Mouse (Mus musculus) frontal cortex, postnatal 14 days (tissue): ENCODE results near the gene Sel1l3.

Experiments
- DNase-seq, 2 experiments: peaks; one replicate each; pipeline ENCODE4 v3.0.0; 2022; ENCODE audit warnings: low spot score in 2 of 2

Sel1l3 gene

GRCm38 (mm10) chr5:53140158-53140927, 73.4 kb downstream of the Sel1l3 start:
- no peak for DNase-seq

GRCm38 (mm10) chr5:53139566-53139965, 74.2 kb downstream of the Sel1l3 start:
- DNase-seq: no peak

- DNase-seq: no peak
These were observed 74.6 kb downstream of the Sel1l3 start for GRCm38 (mm10) chr5:53139140-53139539.

GRCm38 (mm10) chr5:53138025-53138424, 75.7 kb downstream of the Sel1l3 start:
- no peak for DNase-seq

- DNase-seq: no peak
These were observed 77.7 kb downstream of the Sel1l3 start for GRCm38 (mm10) chr5:53135984-53136383.

GRCm38 (mm10) chr5:53134003-53134402, 79.7 kb downstream of the Sel1l3 start:
- no peak for DNase-seq

- DNase-seq: no peak
These were observed 89.0 kb downstream of the Sel1l3 start for GRCm38 (mm10) chr5:53124701-53125100.

GRCm38 (mm10) chr5:53123525-53124286, 90.0 kb downstream of the Sel1l3 start:
- DNase-seq: no peak

- DNase-seq: no peak
These were observed 94.0 kb downstream of the Sel1l3 start for GRCm38 (mm10) chr5:53119689-53120088.

- no peak for DNase-seq
These were observed 95.5 kb downstream of the Sel1l3 start for GRCm38 (mm10) chr5:53118212-53118611.

GRCm38 (mm10) chr5:53114616-53115267, 99.0 kb downstream of the Sel1l3 start:
- no peak for DNase-seq

- no peak for DNase-seq
These were observed 100.8 kb downstream of the Sel1l3 start for GRCm38 (mm10) chr5:53112942-53113341.

GRCm38 (mm10) chr5:53111036-53111435, 102.7 kb downstream of the Sel1l3 start:
- DNase-seq: no peak

- DNase-seq: no peak
These were observed 103.5 kb downstream of the Sel1l3 start for GRCm38 (mm10) chr5:53110225-53110624.

- no peak for DNase-seq
These were observed 105.1 kb downstream of the Sel1l3 start for GRCm38 (mm10) chr5:53108668-53109067.

GRCm38 (mm10) chr5:53108026-53108425, 105.7 kb downstream of the Sel1l3 start:
- DNase-seq: no peak

- DNase-seq: no peak
These were observed 107.0 kb downstream of the Sel1l3 start for GRCm38 (mm10) chr5:53106731-53107130.

GRCm38 (mm10) chr5:53106125-53106524, 107.6 kb downstream of the Sel1l3 start:
- DNase-seq: no peak

GRCm38 (mm10) chr5:53105716-53106115, 108.0 kb downstream of the Sel1l3 start:
- DNase-seq: no peak

GRCm38 (mm10) chr5:53104177-53104855, 109.4 kb downstream of the Sel1l3 start:
- DNase-seq: no peak

GRCm38 (mm10) chr5:53101848-53102473, 111.8 kb downstream of the Sel1l3 start:
- no peak for DNase-seq
